Mouse (Mus musculus) central nervous system, embryonic 11.5 days (tissue): ENCODE results near the gene Mmp15. TPM values are rescaled to one million over a fixed set of nuclear protein-coding genes. Genes with fewer than 3 reads are reported as not detected.

ENCODE experiments used
- polyA plus RNA-seq: library from polyadenylated mRNA; depleted of rRNA; stranded (reverse); fragments of >200 nt; gene quantifications from 2 replicates; pipeline ENCODE4 v1.2.3, GENCODE M21; 2012; rRNA removed

Mmp15 gene
- polyA plus RNA-seq: 15.4 and 17.8 TPM in 2 replicates

DNA sequence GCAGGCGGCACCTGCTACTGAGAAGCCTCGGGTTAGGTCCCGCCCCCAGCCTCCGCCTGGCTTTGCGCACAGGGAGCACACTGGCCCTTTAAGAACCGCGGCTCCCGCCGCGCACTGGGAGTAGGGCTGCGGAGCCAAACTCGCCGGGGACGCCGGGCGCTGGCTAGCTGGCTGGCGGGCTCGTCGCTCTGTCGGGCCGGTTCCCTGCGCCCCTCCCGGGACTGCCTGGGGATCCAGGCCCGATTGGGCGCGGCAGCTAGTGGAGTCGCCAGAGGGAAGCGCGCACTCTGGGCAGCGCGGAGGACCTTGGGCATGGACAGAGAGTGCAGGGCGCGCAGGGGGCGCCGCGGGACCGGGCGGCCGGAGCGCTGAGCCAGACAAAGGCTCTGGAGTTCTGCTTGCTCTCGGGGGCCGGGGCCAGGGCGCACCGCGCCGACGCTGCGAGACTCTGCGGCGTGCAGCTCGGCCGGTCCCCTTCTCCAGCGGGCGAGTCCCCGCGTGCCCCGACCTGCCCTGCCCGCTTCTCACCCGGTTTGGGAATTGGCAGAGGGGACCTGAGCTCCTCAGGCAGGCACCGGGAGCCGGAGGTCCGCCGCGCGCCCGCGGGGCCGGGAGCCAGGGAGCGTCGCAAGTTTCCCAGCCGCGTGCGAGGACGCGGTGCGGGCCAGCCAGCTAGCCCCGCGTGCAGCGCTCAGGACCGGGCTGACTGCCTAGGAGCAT is at the start of gene Mmp15:
Mmp15 (plus strand) TSS at position 118 of the 720 bp plus-strand sequence.

DNA sequence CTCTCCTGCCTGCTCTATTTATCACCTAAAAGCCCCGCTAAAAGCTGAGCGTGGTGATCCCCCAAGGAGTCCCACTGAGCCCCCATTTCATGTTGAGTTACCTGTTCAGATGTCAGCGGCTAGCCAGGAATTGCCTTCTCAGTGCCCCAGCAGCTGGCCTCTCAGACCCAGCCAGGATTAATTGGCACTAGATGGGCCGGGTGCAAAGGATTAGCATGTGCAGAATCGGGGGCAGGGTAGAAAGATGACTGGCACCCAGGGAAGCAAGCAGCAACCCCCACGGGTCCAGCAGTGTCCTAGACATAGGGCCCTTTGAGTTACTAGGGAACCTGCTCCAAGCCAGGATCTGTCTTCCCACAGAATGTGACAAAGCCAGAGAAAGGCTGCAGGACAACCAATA is 45.6 kb upstream of the Mmp15 start, which contains the start of gene Cngb1:
Cngb1 (minus strand) TSS at position 155 of the 400 bp plus-strand sequence.

DNA sequence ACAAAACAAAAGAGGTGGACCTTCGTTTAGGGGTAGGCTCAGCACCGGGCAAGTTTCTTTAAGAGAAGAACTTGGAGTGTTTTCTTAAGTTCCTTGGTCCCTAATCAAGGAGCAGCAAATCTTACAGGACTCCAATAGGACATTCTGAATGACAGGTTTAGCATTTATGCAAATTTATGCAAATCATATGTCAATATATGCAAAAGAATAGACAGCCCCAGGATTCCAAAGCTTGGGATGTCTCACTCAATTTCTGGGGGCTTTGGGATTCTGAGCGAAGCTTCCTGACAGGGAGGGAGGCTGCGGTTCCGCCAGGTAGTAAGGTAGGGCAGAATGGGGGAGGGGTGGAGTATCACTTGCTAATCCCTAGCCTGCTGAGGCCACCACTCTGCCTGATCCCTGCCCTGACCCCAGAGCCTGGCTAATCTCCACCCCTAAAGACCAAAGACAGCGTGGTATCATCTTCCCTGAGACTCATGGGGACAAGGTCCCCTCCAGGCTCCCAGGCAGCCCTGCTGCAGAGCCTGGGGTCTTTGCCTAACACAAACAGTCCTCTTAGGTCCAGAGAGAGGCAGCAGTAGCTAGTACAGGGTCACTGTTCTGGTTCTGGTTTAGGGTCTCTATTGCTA is 41.6 kb upstream of the Mmp15 start, which contains the start of gene Tepp:
Tepp (plus strand) TSS at position 225 of the 629 bp plus-strand sequence.

DNA sequence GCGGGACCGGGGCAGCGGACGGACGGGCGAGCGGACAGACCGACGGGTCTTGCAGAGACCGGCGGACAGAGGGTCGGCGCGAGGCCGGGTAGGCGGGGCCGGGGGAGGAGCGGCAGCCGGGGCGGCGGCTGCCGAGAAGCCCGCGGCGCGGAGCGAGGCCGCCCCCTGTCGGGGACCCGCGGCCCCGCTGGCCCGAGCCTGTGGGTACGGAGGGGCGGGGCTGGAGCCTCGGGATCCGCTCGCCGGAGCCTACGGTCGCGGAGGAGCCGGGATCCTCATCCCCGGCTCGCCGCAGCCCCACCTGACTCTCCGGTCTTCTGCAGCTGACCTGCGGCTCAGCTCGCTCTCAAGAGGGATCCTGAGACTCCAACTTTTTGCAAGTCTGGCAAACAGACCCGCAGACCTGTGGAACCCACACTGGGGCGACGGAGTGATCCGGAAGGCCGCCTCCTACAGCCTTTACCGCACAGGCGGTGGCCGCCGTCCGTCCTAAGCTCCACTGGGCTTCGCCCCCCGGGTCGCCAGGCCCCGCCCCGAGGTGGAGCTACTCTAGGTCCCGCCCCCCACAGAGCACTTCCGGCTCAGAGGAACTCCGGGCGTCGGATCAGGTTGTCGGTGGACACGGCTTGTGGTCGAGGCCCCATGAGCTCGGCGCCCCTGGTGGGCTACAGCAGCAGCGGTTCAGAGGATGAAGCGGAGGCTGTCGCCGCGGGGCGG is 20.2 kb upstream of the Mmp15 start, which contains the start of the genes Zfp319 and Usb1:
Zfp319 (minus strand) TSS at position 231 of the 717 bp plus-strand sequence.
Usb1 (plus strand) TSS at position 565 of the 717 bp plus-strand sequence.

Other genes with a start within 250 kb of the Mmp15 start
- gene Kifc3, start 149.5 kb upstream of the Mmp15 start, polyA plus RNA-seq: 11.5 and 13.4 TPM in 2 replicates
- 0.12 and 0.17 TPM in 2 replicates for gene Cngb1, start 45.7 kb upstream of the Mmp15 start, polyA plus RNA-seq
- 0.24 TPM in 1 of 2 replicates, not detected in the other for gene Tepp, start 41.7 kb upstream of the Mmp15 start, polyA plus RNA-seq
- 13.1 and 15.4 TPM in 2 replicates for gene Zfp319, start 20.3 kb upstream of the Mmp15 start, polyA plus RNA-seq
- gene Usb1, start 20.0 kb upstream of the Mmp15 start, polyA plus RNA-seq: 33.3 and 53.2 TPM in 2 replicates
- gene Cfap20, start 82.6 kb downstream of the Mmp15 start, polyA plus RNA-seq: 83.7 and 123 TPM in 2 replicates
- gene Csnk2a2, start 137.8 kb downstream of the Mmp15 start, polyA plus RNA-seq: 36.9 and 65.6 TPM in 2 replicates
- 0.30 and 0.34 TPM in 2 replicates for gene Ccdc113, start 181.8 kb downstream of the Mmp15 start, polyA plus RNA-seq
- gene Prss54, start 224.1 kb downstream of the Mmp15 start, polyA plus RNA-seq: not detected in 2 replicates